Mouse (Mus musculus): ENCODE results near the gene Golt1b.
"Not testable (repeated sequence)": the region's sequence is repeated elsewhere in the genome, so short reads cannot be mapped to it uniquely, and the experiment has no call there.

Gene Golt1b

GRCm38 (mm10) chr6:142387011-142387754 lies at the start of gene Golt1b, which contains the start of gene Recql:
Golt1b (plus strand) TSS chr6:142387221.
Recql (minus strand) TSS chr6:142387087.
- DNase-seq, result peak; percentile 99

GRCm38 (mm10) chr6:142338961-142339360 lies 48.1 kb upstream of the Golt1b start:
- DNase-seq, result no peak

- DNase-seq, result no peak
Observed at GRCm38 (mm10) chr6:142339576-142339975, 47.4 kb upstream of the Golt1b start.

GRCm38 (mm10) chr6:142343561-142343960 lies 43.5 kb upstream of the Golt1b start:
- peak; percentile 18 to 58 for DNase-seq

GRCm38 (mm10) chr6:142345440-142346038 lies 41.5 kb upstream of the Golt1b start, which contains the start of gene Pyroxd1:
Pyroxd1 (plus strand) TSS chr6:142345654.
- peak; percentile 89 to 90 for DNase-seq

GRCm38 (mm10) chr6:142346181-142347110 lies 40.6 kb upstream of the Golt1b start:
- DNase-seq, result no peak

- DNase-seq, result no peak
Observed at GRCm38 (mm10) chr6:142347431-142348385, 39.3 kb upstream of the Golt1b start.

- not testable (repeated sequence) for DNase-seq
Observed at GRCm38 (mm10) chr6:142352099-142352498, 34.9 kb upstream of the Golt1b start.

GRCm38 (mm10) chr6:142357106-142357505 lies 29.9 kb upstream of the Golt1b start:
- no peak for DNase-seq

- no peak for DNase-seq
Observed at GRCm38 (mm10) chr6:142362036-142362435, 25.0 kb upstream of the Golt1b start.

GRCm38 (mm10) chr6:142363019-142363576 lies 23.9 kb upstream of the Golt1b start:
- no peak for DNase-seq

- DNase-seq, result no peak
Observed at GRCm38 (mm10) chr6:142365742-142366472, 21.1 kb upstream of the Golt1b start.

GRCm38 (mm10) chr6:142366473-142367018 lies 20.5 kb upstream of the Golt1b start:
- DNase-seq, result no peak

- DNase-seq, result no peak
Observed at GRCm38 (mm10) chr6:142367565-142367964, 19.5 kb upstream of the Golt1b start.

- DNase-seq, result no peak
Observed at GRCm38 (mm10) chr6:142369568-142369967, 17.5 kb upstream of the Golt1b start.

- no peak for DNase-seq
Observed at GRCm38 (mm10) chr6:142377081-142377480, 9.9 kb upstream of the Golt1b start.

- DNase-seq, result no peak
Observed at GRCm38 (mm10) chr6:142378576-142379330, 8.3 kb upstream of the Golt1b start.

GRCm38 (mm10) chr6:142379961-142380360 lies 7.1 kb upstream of the Golt1b start:
- DNase-seq, result no peak

GRCm38 (mm10) chr6:142381615-142382014 lies 5.4 kb upstream of the Golt1b start:
- DNase-seq, result no peak

GRCm38 (mm10) chr6:142384521-142384920 lies 2.5 kb upstream of the Golt1b start:
- DNase-seq, result no peak
